Mouse (Mus musculus): ENCODE results near the gene Kcnv2. TPM values are rescaled to one million over a fixed set of nuclear protein-coding genes. Genes with fewer than 3 reads are reported as not detected.

Gene Kcnv2
- not detected in 2 replicates for polyA plus RNA-seq (2012; rRNA removed)

GRCm38 (mm10) chr19:27322281-27322680 is at the start of gene Kcnv2:
Gene Kcnv2 (plus strand): TSS chr19:27322588.

Other genes starting within 250 kb of the Kcnv2 start
- 1.4 and 2.5 TPM in 2 replicates for gene Vldlr, start 106.1 kb upstream of the Kcnv2 start, polyA plus RNA-seq (2012; rRNA removed)
- gene Pum3, start 107.2 kb downstream of the Kcnv2 start, polyA plus RNA-seq (2012; rRNA removed) = 11.2 TPM in 2 replicates

Data from liver, embryonic 18 days (tissue).